Mouse (Mus musculus): Measurements from ENCODE around the gene Zfp37. TPM values are rescaled to one million over a fixed set of nuclear protein-coding genes. Genes with fewer than 3 reads are reported as not detected.
A peak's percentile ranks its signal among the peaks of the same experiment; 100 is the strongest.
"Not testable (repeated sequence)": the region's sequence is repeated elsewhere in the genome, so short reads cannot be mapped to it uniquely, and the experiment has no call there.

Gene Zfp37
- polyA plus RNA-seq (2014; fragmentation: Nextera tagmentation; extraction: Ambion mirVana): 29.3 and 35.7 TPM in 2 replicates

- no peak for ATAC-seq (ENCODE audit: low FRiP score)
Measured at GRCm38 (mm10) chr4:62230769-62231168, at the start of gene Zfp37. Gene Zfp37, minus strand, starts transcription at chr4:62231047.

GRCm38 (mm10) chr4:62278081-62278480 lies 47.2 kb upstream of the Zfp37 start:
- WGBS: 88% methylated on average over 4 of the region's 4 CpGs
- H3K27ac ChIP-seq (ENCODE audit: low read depth, low read length): no peak overlapping the region
- H3K27me3 ChIP-seq (ENCODE audit: control insufficient read depth, insufficient read depth, low read length): no peaks in the 10 kb centered on the region
- ATAC-seq (ENCODE audit: low FRiP score): no peak
- H3K36me3 ChIP-seq (ENCODE audit: control insufficient read depth, insufficient read depth, low read length): no peaks in the 10 kb centered on the region
- peaks cover 9% of the 10 kb centered on the region for H3K4me1 ChIP-seq (ENCODE audit: control insufficient read depth, insufficient read depth, low read length)
- H3K9ac ChIP-seq (ENCODE audit: low read length): no peak overlapping the region
- no peak for DNase-seq (ENCODE audit: low spot score, missing footprints)
- H3K9me3 ChIP-seq (ENCODE audit: control insufficient read depth, low read length): no peaks in the 10 kb centered on the region
- H3K4me2 ChIP-seq: no peak overlapping the region
- H3K4me3 ChIP-seq (ENCODE audit: low read depth, low read length): no peak overlapping the region

More at GRCm38 (mm10) chr4:62230769-62231168, at the start of gene Zfp37:
- Histone ChIP-seq H3K9me3 (ENCODE audit: control insufficient read depth, low read length) (no peaks in the 10 kb centered on the region), H3K36me3 (ENCODE audit: control insufficient read depth, insufficient read depth, low read length) (no peaks in the 10 kb centered on the region), H3K4me3 (ENCODE audit: low read depth, low read length) (no peak within 1 kb of the TSS), H3K27ac (ENCODE audit: low read depth, low read length) (no peak within 1 kb of the TSS), H3K4me2 (no peak within 1 kb of the TSS), H3K9ac (ENCODE audit: low read length) (no peak within 1 kb of the TSS), H3K4me1 (ENCODE audit: control insufficient read depth, insufficient read depth, low read length) (no peaks in the 10 kb centered on the region), H3K27me3 (ENCODE audit: control insufficient read depth, insufficient read depth, low read length) (no peaks in the 10 kb centered on the region)
- DNase-seq (ENCODE audit: low spot score, missing footprints): no peak
- WGBS: 73% methylated on average over 13 of the region's 13 CpGs

- no peaks in the 10 kb centered on the region for H3K36me3 ChIP-seq (ENCODE audit: control insufficient read depth, insufficient read depth, low read length)
- no peak for ATAC-seq (ENCODE audit: low FRiP score)
- WGBS: 78% methylated on average over 3 of the region's 3 CpGs
- H3K4me3 ChIP-seq (ENCODE audit: low read depth, low read length): no peak overlapping the region
- H3K4me2 ChIP-seq: no peak overlapping the region
- no peaks in the 10 kb centered on the region for H3K27me3 ChIP-seq (ENCODE audit: control insufficient read depth, insufficient read depth, low read length)
- H3K4me1 ChIP-seq (ENCODE audit: control insufficient read depth, insufficient read depth, low read length): peaks cover 9% of the 10 kb centered on the region
- H3K27ac ChIP-seq (ENCODE audit: low read depth, low read length): no peak overlapping the region
- no peaks in the 10 kb centered on the region for H3K9me3 ChIP-seq (ENCODE audit: control insufficient read depth, low read length)
- DNase-seq (ENCODE audit: low spot score, missing footprints): no peak
- H3K9ac ChIP-seq (ENCODE audit: low read length): no peak overlapping the region
Measured at GRCm38 (mm10) chr4:62277222-62277621, 46.4 kb upstream of the Zfp37 start.

- H3K27ac ChIP-seq (ENCODE audit: low read depth, low read length): no peak overlapping the region
- no peaks in the 10 kb centered on the region for H3K9me3 ChIP-seq (ENCODE audit: control insufficient read depth, low read length)
- H3K9ac ChIP-seq (ENCODE audit: low read length): no peak overlapping the region
- H3K36me3 ChIP-seq (ENCODE audit: control insufficient read depth, insufficient read depth, low read length): no peaks in the 10 kb centered on the region
- H3K27me3 ChIP-seq (ENCODE audit: control insufficient read depth, insufficient read depth, low read length): no peaks in the 10 kb centered on the region
- ATAC-seq (ENCODE audit: low FRiP score) (no peak), DNase-seq (ENCODE audit: low spot score, missing footprints) (no peak)
- H3K4me3 ChIP-seq (ENCODE audit: low read depth, low read length): no peak overlapping the region
- WGBS: 90% methylated on average over 10 of the region's 10 CpGs
- no peak overlapping the region for H3K4me2 ChIP-seq
- peaks cover 9% of the 10 kb centered on the region for H3K4me1 ChIP-seq (ENCODE audit: control insufficient read depth, insufficient read depth, low read length)
Measured at GRCm38 (mm10) chr4:62276642-62277041, 45.8 kb upstream of the Zfp37 start.

GRCm38 (mm10) chr4:62274841-62275536 lies 44.1 kb upstream of the Zfp37 start:
- Histone ChIP-seq H3K9me3 (ENCODE audit: control insufficient read depth, low read length) (no peaks in the 10 kb centered on the region), H3K27ac (ENCODE audit: low read depth, low read length) (peak overlapping the region; percentile 23; the same call in 1 of the 2 replicates), H3K27me3 (ENCODE audit: control insufficient read depth, insufficient read depth, low read length) (no peaks in the 10 kb centered on the region), H3K36me3 (ENCODE audit: control insufficient read depth, insufficient read depth, low read length) (no peaks in the 10 kb centered on the region), H3K4me3 (ENCODE audit: low read depth, low read length) (no peak overlapping the region), H3K4me1 (ENCODE audit: control insufficient read depth, insufficient read depth, low read length) (peaks cover 9% of the 10 kb centered on the region), H3K9ac (ENCODE audit: low read length) (peak overlapping the region; percentile 9; the same call in 1 of the 2 replicates), H3K4me2 (no peak overlapping the region; the same call in 1 of the 2 replicates)
- peak; percentile 91 for DNase-seq (ENCODE audit: low spot score, missing footprints)
- peak; percentile 88 for ATAC-seq (ENCODE audit: low FRiP score)
- WGBS: 6% methylated on average over 12 of the region's 12 CpGs

GRCm38 (mm10) chr4:62273916-62274315 lies 43.1 kb upstream of the Zfp37 start:
- no peaks in the 10 kb centered on the region for H3K36me3 ChIP-seq (ENCODE audit: control insufficient read depth, insufficient read depth, low read length)
- DNase-seq (ENCODE audit: low spot score, missing footprints) (no peak), ATAC-seq (ENCODE audit: low FRiP score) (no peak)
- WGBS: 96% methylated on average over 10 of the region's 10 CpGs
- no peak overlapping the region for H3K9ac ChIP-seq (ENCODE audit: low read length)
- no peak overlapping the region for H3K4me3 ChIP-seq (ENCODE audit: low read depth, low read length)
- H3K27me3 ChIP-seq (ENCODE audit: control insufficient read depth, insufficient read depth, low read length): no peaks in the 10 kb centered on the region
- H3K4me2 ChIP-seq: no peak overlapping the region
- no peaks in the 10 kb centered on the region for H3K9me3 ChIP-seq (ENCODE audit: control insufficient read depth, low read length)
- peaks cover 9% of the 10 kb centered on the region for H3K4me1 ChIP-seq (ENCODE audit: control insufficient read depth, insufficient read depth, low read length)
- H3K27ac ChIP-seq (ENCODE audit: low read depth, low read length): no peak overlapping the region

GRCm38 (mm10) chr4:62272696-62273095 lies 41.8 kb upstream of the Zfp37 start:
- no peak overlapping the region for H3K9ac ChIP-seq (ENCODE audit: low read length)
- no peaks in the 10 kb centered on the region for H3K9me3 ChIP-seq (ENCODE audit: control insufficient read depth, low read length)
- no peak overlapping the region for H3K27ac ChIP-seq (ENCODE audit: low read depth, low read length)
- H3K4me1 ChIP-seq (ENCODE audit: control insufficient read depth, insufficient read depth, low read length): peaks cover 9% of the 10 kb centered on the region
- ATAC-seq (ENCODE audit: low FRiP score) (no peak), DNase-seq (ENCODE audit: low spot score, missing footprints) (no peak)
- 86% methylated on average over 10 of the region's 10 CpGs for WGBS
- H3K4me3 ChIP-seq (ENCODE audit: low read depth, low read length): no peak overlapping the region
- H3K4me2 ChIP-seq: no peak overlapping the region
- no peaks in the 10 kb centered on the region for H3K27me3 ChIP-seq (ENCODE audit: control insufficient read depth, insufficient read depth, low read length)
- no peaks in the 10 kb centered on the region for H3K36me3 ChIP-seq (ENCODE audit: control insufficient read depth, insufficient read depth, low read length)

GRCm38 (mm10) chr4:62267101-62267500 lies 36.3 kb upstream of the Zfp37 start:
- Histone ChIP-seq H3K4me2 (no peak overlapping the region), H3K4me3 (ENCODE audit: low read depth, low read length) (no peak overlapping the region), H3K27ac (ENCODE audit: low read depth, low read length) (no peak overlapping the region), H3K9me3 (ENCODE audit: control insufficient read depth, low read length) (no peaks in the 10 kb centered on the region), H3K4me1 (ENCODE audit: control insufficient read depth, insufficient read depth, low read length) (no peaks in the 10 kb centered on the region), H3K27me3 (ENCODE audit: control insufficient read depth, insufficient read depth, low read length) (no peaks in the 10 kb centered on the region), H3K36me3 (ENCODE audit: control insufficient read depth, insufficient read depth, low read length) (no peaks in the 10 kb centered on the region), H3K9ac (ENCODE audit: low read length) (no peak overlapping the region)
- DNase-seq (ENCODE audit: low spot score, missing footprints) (no peak), ATAC-seq (ENCODE audit: low FRiP score) (no peak)
- 85% methylated on average over 10 of the region's 10 CpGs for WGBS

GRCm38 (mm10) chr4:62266016-62266415 lies 35.2 kb upstream of the Zfp37 start:
- not testable (repeated sequence) for H3K27me3 ChIP-seq (ENCODE audit: control insufficient read depth, insufficient read depth, low read length); H3K4me2 ChIP-seq; ATAC-seq (ENCODE audit: low FRiP score); DNase-seq (ENCODE audit: low spot score, missing footprints); H3K36me3 ChIP-seq (ENCODE audit: control insufficient read depth, insufficient read depth, low read length); H3K9ac ChIP-seq (ENCODE audit: low read length); H3K4me3 ChIP-seq (ENCODE audit: low read depth, low read length); H3K4me1 ChIP-seq (ENCODE audit: control insufficient read depth, insufficient read depth, low read length); H3K27ac ChIP-seq (ENCODE audit: low read depth, low read length); H3K9me3 ChIP-seq (ENCODE audit: control insufficient read depth, low read length)
- whole genome bisulfite sequencing: 79% methylated on average over 5 of the region's 7 CpGs

Data from midbrain, embryonic 11.5 days (tissue).